ENCODE assay signal across 21 mouse cellular contexts in genomic region chr3:130449864-130450263, GRCm38 (mm10).
DNase-seq lines count a peak whose midpoint lies in the region; ATAC-seq and TF ChIP-seq lines count a peak whose summit lies in the region.
"Had no signal": no experiment of that assay in that cellular context is flagged by ENCODE, and none has a peak within 500 bp of the region (broad histone marks: within the 10 kb centered on the region; RNA-seq: fewer than 3 reads in every experiment).

No protein-coding gene starts in this region.

- H3K9ac ChIP-seq in hindbrain, postnatal 0 days (replicated peaks; ENCODE audit: low read length): no peak overlapping the region
- no peak overlapping the region for H3K9ac ChIP-seq in hindbrain, embryonic 16.5 days (ENCODE audit: low read depth, low read length)
- H3K9ac ChIP-seq in midbrain, embryonic 13.5 days (replicated peaks): no peak overlapping the region
- no peak overlapping the region for H3K9ac ChIP-seq in midbrain, embryonic 16.5 days (ENCODE audit: low read depth, low read length)
- H3K9ac ChIP-seq: embryonic facial prominence, embryonic 15.5 days; hindbrain, embryonic 12.5 days had no signal

- no peaks in the 10 kb centered on the region for H3K36me3 ChIP-seq in hindbrain, postnatal 0 days (ENCODE audit: insufficient read depth, low read length)
- no peaks in the 10 kb centered on the region for H3K36me3 ChIP-seq in hindbrain, embryonic 16.5 days (ENCODE audit: control insufficient read depth, insufficient read depth, low read length)
- H3K36me3 ChIP-seq in midbrain, embryonic 13.5 days: no peaks in the 10 kb centered on the region
- no peaks in the 10 kb centered on the region for H3K36me3 ChIP-seq in midbrain, embryonic 10.5 days
- H3K36me3 ChIP-seq in midbrain, embryonic 16.5 days (ENCODE audit: control insufficient read depth, insufficient read depth, low read length): no peaks in the 10 kb centered on the region
- H3K36me3 ChIP-seq: embryonic facial prominence, embryonic 15.5 days; forebrain, embryonic 10.5 days; hindbrain, embryonic 12.5 days had no signal

- no peaks in the 10 kb centered on the region for H3K27me3 ChIP-seq in hindbrain, postnatal 0 days (ENCODE audit: insufficient read depth, low read length)
- no peaks in the 10 kb centered on the region for H3K27me3 ChIP-seq in hindbrain, embryonic 16.5 days (replicated peaks; ENCODE audit: control insufficient read depth, insufficient read depth, low read length)
- no peaks in the 10 kb centered on the region for H3K27me3 ChIP-seq in midbrain, embryonic 13.5 days
- H3K27me3 ChIP-seq in midbrain, embryonic 10.5 days (ENCODE audit: low read depth, poor library complexity, severe bottlenecking): no peaks in the 10 kb centered on the region
- no peaks in the 10 kb centered on the region for H3K27me3 ChIP-seq in midbrain, embryonic 16.5 days (ENCODE audit: control insufficient read depth, insufficient read depth, low read depth, low read length)
- H3K27me3 ChIP-seq: embryonic facial prominence, embryonic 15.5 days; hindbrain, embryonic 12.5 days had no signal

- no peak overlapping the region for H3K4me3 ChIP-seq in hindbrain, postnatal 0 days (ENCODE audit: low read length)
- H3K4me3 ChIP-seq in hindbrain, embryonic 16.5 days (ENCODE audit: low read length): no peak overlapping the region
- H3K4me3 ChIP-seq in midbrain, embryonic 13.5 days (replicated peaks): no peak overlapping the region
- no peak overlapping the region for H3K4me3 ChIP-seq in midbrain, embryonic 10.5 days
- no peak overlapping the region for H3K4me3 ChIP-seq in midbrain, embryonic 16.5 days (ENCODE audit: low read depth, low read length)
- H3K4me3 ChIP-seq: embryonic facial prominence, embryonic 15.5 days; erythroblast, embryonic 14.5 days; forebrain, embryonic 10.5 days; hindbrain, embryonic 12.5 days had no signal

- H3K4me2 ChIP-seq in hindbrain, postnatal 0 days (ENCODE audit: low read depth, low read length): no peak overlapping the region
- H3K4me2 ChIP-seq in hindbrain, embryonic 16.5 days (ENCODE audit: low read length): no peak overlapping the region
- no peak overlapping the region for H3K4me2 ChIP-seq in midbrain, embryonic 13.5 days (replicated peaks)
- no peak overlapping the region for H3K4me2 ChIP-seq in midbrain, embryonic 16.5 days (ENCODE audit: low read length)
- H3K4me2 ChIP-seq: embryonic facial prominence, embryonic 15.5 days; hindbrain, embryonic 12.5 days had no signal

- H3K27ac ChIP-seq in hindbrain, postnatal 0 days: no peak overlapping the region
- no peak overlapping the region for H3K27ac ChIP-seq in hindbrain, embryonic 16.5 days (ENCODE audit: low read depth, low read length)
- 0 out of 2 replicates have a peak overlapping the region, but pooled peaks have one; percentile 21 for H3K27ac ChIP-seq in midbrain, embryonic 13.5 days
- H3K27ac ChIP-seq in midbrain, embryonic 10.5 days (replicated peaks): no peak overlapping the region
- no peak overlapping the region for H3K27ac ChIP-seq in midbrain, embryonic 16.5 days (ENCODE audit: low read length)
- H3K27ac ChIP-seq: embryonic facial prominence, embryonic 15.5 days; forebrain, embryonic 10.5 days; hindbrain, embryonic 12.5 days had no signal

- H3K4me1 ChIP-seq in hindbrain, postnatal 0 days (ENCODE audit: insufficient read depth, low read length): no peaks in the 10 kb centered on the region
- H3K4me1 ChIP-seq in hindbrain, embryonic 16.5 days (ENCODE audit: control insufficient read depth, insufficient read depth, low read depth, low read length): no peaks in the 10 kb centered on the region
- H3K4me1 ChIP-seq in midbrain, embryonic 13.5 days (replicated peaks): peaks cover 3% of the 10 kb centered on the region; the same call in 1 of the 2 replicates
- no peaks in the 10 kb centered on the region for H3K4me1 ChIP-seq in midbrain, embryonic 10.5 days
- 0 out of 2 replicates have a peak, but pooled peaks cover 2% of the 10 kb centered on the region for H3K4me1 ChIP-seq in midbrain, embryonic 16.5 days (ENCODE audit: control insufficient read depth, insufficient read depth, low read length)
- H3K4me1 ChIP-seq: forebrain, embryonic 10.5 days had no signal

- 53% methylated on average over 7 of the region's 7 CpGs for WGBS in hindbrain, postnatal 0 days
- 54% methylated on average over 7 of the region's 7 CpGs for WGBS in hindbrain, embryonic 16.5 days
- WGBS in midbrain, embryonic 13.5 days: 62% methylated on average over 7 of the region's 7 CpGs
- 77% methylated on average over 7 of the region's 7 CpGs for WGBS in midbrain, embryonic 10.5 days
- 49% methylated on average over 7 of the region's 7 CpGs for WGBS in midbrain, embryonic 16.5 days

- H3K9me3 ChIP-seq in hindbrain, postnatal 0 days (ENCODE audit: low read length): no peaks in the 10 kb centered on the region
- H3K9me3 ChIP-seq in hindbrain, embryonic 16.5 days (ENCODE audit: control insufficient read depth, low read length): no peaks in the 10 kb centered on the region
- H3K9me3 ChIP-seq in midbrain, embryonic 13.5 days: no peaks in the 10 kb centered on the region
- no peaks in the 10 kb centered on the region for H3K9me3 ChIP-seq in midbrain, embryonic 10.5 days (replicated peaks)
- H3K9me3 ChIP-seq in midbrain, embryonic 16.5 days (replicated peaks; ENCODE audit: control insufficient read depth, low read length, poor library complexity, severe bottlenecking): no peaks in the 10 kb centered on the region
- H3K9me3 ChIP-seq: embryonic facial prominence, embryonic 15.5 days; forebrain, embryonic 10.5 days; hindbrain, embryonic 12.5 days had no signal

- no peak for ATAC-seq in hindbrain, postnatal 0 days
- no peak for ATAC-seq in hindbrain, embryonic 16.5 days
- peak; percentile 55; the same call in 1 of the 2 replicates for ATAC-seq in midbrain, embryonic 13.5 days
- peak; percentile 54; the same call in 1 of the 2 replicates for ATAC-seq in midbrain, embryonic 16.5 days
- ATAC-seq: forebrain, embryonic 16.5 days had no signal

- no peak for TF ChIP-seq CTCF in hindbrain, postnatal 0 days (IDR thresholded peaks at IDR 0.05; ENCODE audit: low read depth)

- DNase-seq in hindbrain, postnatal 0 days (ENCODE audit: low spot score): peak; percentile 24
- no peak for DNase-seq in midbrain, embryonic 10.5 days (ENCODE audit: low spot score)
- no peak for DNase-seq in right cerebral cortex, adult 18-20 months
- no peak for DNase-seq in ovary, postnatal 36 days (ENCODE audit: low spot score)
- DNase-seq: adrenal gland, adult 8-10 months; adrenal gland, postnatal 36 days; cerebellum, adult 11 months; cerebellum, adult 8-10 months; cerebellum, postnatal 14 days; embryo, embryonic 11 days; gastrocnemius, postnatal 25 days; heart, postnatal 10 days; heart, postnatal 4 days had no signal

Comparison
In these comparisons a context has a peak if more than half of its experiments do, and no peak if none do; other contexts are left out.
1. ATAC-seq: peak in midbrain, embryonic 13.5 days (single experiment) and midbrain, embryonic 16.5 days (single experiment); none in hindbrain, postnatal 0 days (single experiment) and hindbrain, embryonic 16.5 days (single experiment).